Mouse (Mus musculus) intestine, embryonic 15.5 days (tissue): ENCODE data around the gene Cd48. TPM values are rescaled to one million over a fixed set of nuclear protein-coding genes. Genes with fewer than 3 reads are reported as not detected.

ENCODE experiments used
- ATAC-seq: fragments of 200-750 bp; cut with Nextera tagmentation; 2 replicates; pipeline ENCODE4 v1.8.0; 2017; ENCODE audit warnings: moderate TSS enrichment, moderate library complexity
- H3K27ac ChIP-seq: fragments of 300-500 bp; sonication (generic); 2 replicates; pipeline ENCODE4 v1.5.1; 2015; ENCODE audit warnings: mild to moderate bottlenecking, inconsistent platforms
- H3K27me3 ChIP-seq: fragments of 300-500 bp; sonication (generic); replicated peaks from 2 replicates; pipeline ENCODE4 v1.6.1; 2015; ENCODE audit warnings: inconsistent platforms
- H3K36me3 ChIP-seq: fragments of 300-500 bp; sonication (generic); 2 replicates; pipeline ENCODE4 v1.6.1; 2015; ENCODE audit warnings: inconsistent platforms
- H3K4me1 ChIP-seq: fragments of 300-500 bp; sonication (generic); replicated peaks from 2 replicates; pipeline ENCODE4 v1.6.1; 2015; ENCODE audit warnings: inconsistent platforms
- H3K4me2 ChIP-seq: fragments of 300-500 bp; sonication (generic); replicated peaks from 2 replicates; pipeline ENCODE4 v1.6.1; 2015; ENCODE audit warnings: mild to moderate bottlenecking, inconsistent platforms
- H3K4me3 ChIP-seq: fragments of 300-500 bp; sonication (generic); replicated peaks from 2 replicates; pipeline ENCODE4 v1.5.1; 2015; ENCODE audit warnings: inconsistent platforms
- H3K9ac ChIP-seq: fragments of 300-500 bp; sonication (generic); 2 replicates; pipeline ENCODE4 v1.6.1; 2015; ENCODE audit warnings: inconsistent platforms
- H3K9me3 ChIP-seq: fragments of 300-500 bp; sonication (generic); 2 replicates; pipeline ENCODE4 v1.6.1; 2016; ENCODE audit warnings: inconsistent platforms
- WGBS: fragments of 180-500 bp; shearing (Covaris S2); methylation state at CpG from one replicate; pipeline ENCODE4 v1.1.7; 2015; 5-methylcytosine and 5-hydroxymethylcytosine counted together
- polyA plus RNA-seq: library from polyadenylated mRNA; unstranded; fragments of >200 nt; fragmentation: Nextera tagmentation; extraction: Ambion mirVana; gene quantifications from 2 replicates; pipeline ENCODE4 v1.2.1, GENCODE M21; 2015

Gene Cd48
- 3.8 and 4.5 TPM in 2 replicates for polyA plus RNA-seq

DNA sequence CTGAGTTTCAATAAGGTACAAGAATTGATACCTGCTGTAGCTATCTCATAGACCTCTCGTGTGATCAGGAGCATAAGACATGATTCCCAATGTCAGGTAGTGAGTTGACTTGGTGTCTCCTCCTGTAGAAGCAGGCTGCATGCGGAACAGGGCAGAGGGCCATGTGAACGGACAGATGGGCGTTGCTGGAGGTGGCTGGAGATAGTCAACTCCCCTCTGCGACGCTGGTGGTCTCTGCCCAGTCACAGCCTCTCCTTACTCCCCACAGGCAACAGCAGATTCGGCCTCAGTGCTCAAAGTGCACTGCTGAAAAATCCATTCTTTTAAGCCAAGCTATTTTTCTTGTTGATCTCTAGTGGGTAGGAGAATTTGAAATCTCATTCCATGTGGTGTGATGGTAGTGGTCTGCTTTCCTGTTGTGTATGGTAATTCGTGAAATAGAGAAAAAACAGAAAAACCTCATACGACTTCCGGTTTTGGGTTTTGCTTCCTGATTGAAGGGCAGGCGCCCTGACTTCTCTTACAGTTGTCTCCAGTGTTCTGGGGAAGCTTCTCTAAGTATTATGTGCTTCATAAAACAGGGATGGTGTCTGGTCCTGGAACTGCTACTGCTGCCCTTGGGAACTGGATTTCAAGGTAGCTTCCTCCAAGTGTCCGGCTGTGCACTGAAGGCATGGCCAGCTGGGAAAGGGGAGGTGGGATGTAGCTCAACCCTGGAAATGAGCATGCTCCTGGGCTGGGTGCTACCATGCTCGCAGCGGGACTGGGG, at the start of gene Cd48:
Gene Cd48, plus strand, starts transcription at position 479 of the 769 bp plus-strand sequence.
- Histone ChIP-seq H3K36me3 (no peaks in the 10 kb centered on the region), H3K27me3 (no peaks in the 10 kb centered on the region), H3K4me1 (no peaks in the 10 kb centered on the region), H3K9me3 (no peaks in the 10 kb centered on the region), H3K9ac (no peak within 1 kb of the TSS), H3K4me3 (no peak within 1 kb of the TSS), H3K27ac (no peak within 1 kb of the TSS), H3K4me2 (no peak within 1 kb of the TSS)
- ATAC-seq = no peak
- 80% methylated on average over 14 of the region's 14 CpGs for WGBS

DNA sequence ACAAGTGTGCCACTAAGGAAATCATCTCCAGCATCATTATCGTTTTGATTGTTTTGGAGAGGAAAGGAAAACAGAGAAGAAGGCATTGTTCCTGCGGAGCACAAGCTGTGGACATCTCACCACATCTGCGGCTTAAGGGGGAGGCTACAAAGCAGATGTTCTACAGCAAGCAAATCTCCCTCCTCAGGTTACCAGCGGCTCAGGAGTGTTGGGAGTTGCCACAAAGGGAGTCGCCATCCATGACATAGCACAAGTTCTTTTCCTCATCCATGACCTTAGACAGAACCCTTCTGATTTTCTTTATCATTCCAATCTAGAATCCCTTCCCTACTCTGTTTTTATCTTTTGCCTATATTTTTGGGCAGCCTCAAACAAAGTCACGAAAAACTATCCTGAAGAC, 46.1 kb upstream of the Cd48 start:
- Histone ChIP-seq H3K9me3 (no peaks in the 10 kb centered on the region), H3K27me3 (no peaks in the 10 kb centered on the region), H3K4me3 (no peak overlapping the region), H3K27ac (no peak overlapping the region), H3K4me2 (no peak overlapping the region), H3K9ac (no peak overlapping the region), H3K36me3 (no peaks in the 10 kb centered on the region), H3K4me1 (no peaks in the 10 kb centered on the region)
- no peak for ATAC-seq
- WGBS = 58% methylated on average over 6 of the region's 6 CpGs

DNA sequence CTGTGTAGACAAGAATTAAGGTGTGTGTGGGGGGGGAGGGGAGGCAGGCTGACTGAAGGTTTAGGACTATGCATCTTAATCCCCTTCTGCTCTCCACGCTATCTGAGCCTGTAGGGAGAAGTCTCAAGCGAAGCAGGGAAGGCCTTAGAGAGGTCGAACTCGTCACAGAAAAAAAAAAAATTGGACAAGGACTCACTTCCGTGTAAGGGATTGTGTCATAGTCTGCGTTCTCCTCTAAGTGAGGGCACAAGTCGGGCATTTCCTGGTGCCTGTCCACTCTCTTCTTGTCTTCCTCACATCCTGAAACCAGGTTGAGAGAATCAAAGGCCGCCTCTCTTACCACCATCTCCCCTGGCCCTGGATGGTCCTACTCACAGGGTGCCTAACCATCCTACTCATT, 44.7 kb upstream of the Cd48 start:
- 80% methylated on average over 8 of the region's 8 CpGs for WGBS
- no peaks in the 10 kb centered on the region for H3K4me1 ChIP-seq

DNA sequence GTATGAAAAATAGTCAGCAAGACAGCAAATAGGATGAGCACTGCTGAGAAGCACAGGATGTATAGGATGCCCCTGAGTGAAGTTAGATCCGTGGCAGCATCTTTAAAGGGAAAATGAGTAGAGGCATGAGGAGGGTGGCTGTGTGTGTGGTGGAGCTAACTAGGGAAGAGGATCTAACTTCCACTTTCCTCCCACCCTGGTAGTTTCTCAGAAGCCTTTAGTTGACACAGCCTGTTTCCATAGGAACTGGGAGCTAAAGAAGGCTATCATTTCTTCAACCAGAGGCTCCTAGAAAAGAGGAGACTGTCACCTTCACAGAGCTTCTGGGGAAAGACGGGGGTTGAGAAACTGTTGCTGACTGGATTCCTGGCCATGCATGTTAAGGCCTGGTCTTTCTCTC, 43.1 kb upstream of the Cd48 start:
- no peak for ATAC-seq

More for the DNA sequence above, 44.7 kb upstream of the Cd48 start:
- Histone ChIP-seq H3K4me2 (no peak overlapping the region), H3K27me3 (no peaks in the 10 kb centered on the region), H3K4me3 (no peak overlapping the region), H3K9ac (no peak overlapping the region), H3K9me3 (no peaks in the 10 kb centered on the region), H3K36me3 (no peaks in the 10 kb centered on the region), H3K27ac (no peak overlapping the region)
- ATAC-seq = no peak

DNA sequence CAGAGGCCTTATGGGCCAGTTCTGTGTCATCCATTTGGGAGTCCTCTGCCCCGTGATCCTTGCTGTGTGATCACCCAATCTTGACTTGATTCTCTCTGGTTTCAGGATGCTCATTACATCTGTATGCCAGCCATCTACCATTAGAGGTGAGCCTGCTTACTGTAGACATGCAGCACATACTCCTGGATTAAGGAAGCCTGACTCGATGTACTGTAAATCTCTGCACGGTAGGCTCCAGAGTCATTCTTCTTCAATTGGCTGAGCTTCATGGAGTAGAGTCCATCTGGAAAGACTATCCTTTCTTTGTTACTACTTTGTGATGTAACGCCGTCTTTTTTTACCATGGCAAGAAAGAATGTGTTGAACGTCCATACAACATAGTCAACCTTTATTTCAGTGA, 41.0 kb upstream of the Cd48 start:
- H3K9me3 ChIP-seq = no peaks in the 10 kb centered on the region
- H3K27me3 ChIP-seq = no peaks in the 10 kb centered on the region
- H3K4me2 ChIP-seq = no peak overlapping the region
- no peak for ATAC-seq
- H3K4me3 ChIP-seq = no peak overlapping the region
- H3K36me3 ChIP-seq = no peaks in the 10 kb centered on the region
- WGBS = 93% methylated on average over 6 of the region's 6 CpGs
- no peak overlapping the region for H3K9ac ChIP-seq
- no peak overlapping the region for H3K27ac ChIP-seq
- no peaks in the 10 kb centered on the region for H3K4me1 ChIP-seq

More for the DNA sequence above, 43.1 kb upstream of the Cd48 start:
- no peaks in the 10 kb centered on the region for H3K27me3 ChIP-seq
- WGBS = 80% methylated on average over 2 of the region's 2 CpGs
- H3K9me3 ChIP-seq = no peaks in the 10 kb centered on the region
- no peaks in the 10 kb centered on the region for H3K36me3 ChIP-seq
- no peak overlapping the region for H3K4me3 ChIP-seq
- H3K27ac ChIP-seq = no peak overlapping the region
- no peak overlapping the region for H3K4me2 ChIP-seq
- H3K4me1 ChIP-seq = no peaks in the 10 kb centered on the region
- no peak overlapping the region for H3K9ac ChIP-seq

DNA sequence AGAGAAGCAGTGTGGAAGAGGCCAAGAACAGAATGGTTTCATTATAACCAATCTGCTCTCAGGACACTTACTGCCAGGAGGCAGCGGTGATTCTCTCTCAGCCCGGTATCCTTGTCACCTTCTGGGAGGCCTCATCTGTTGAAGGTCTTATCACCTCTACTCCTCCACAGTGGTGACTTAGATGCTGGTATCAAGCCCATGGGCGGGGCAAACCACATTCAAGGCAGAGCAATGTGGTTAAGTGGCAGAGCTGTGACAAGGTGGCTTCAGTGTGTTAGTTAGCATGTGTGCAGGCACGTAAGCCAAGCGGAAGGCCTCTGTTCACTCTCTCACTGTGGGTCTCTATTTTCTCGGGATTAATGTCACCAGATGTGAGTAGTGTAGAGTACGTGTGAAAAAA, 38.2 kb upstream of the Cd48 start:
- Histone ChIP-seq H3K36me3 (no peaks in the 10 kb centered on the region), H3K9me3 (no peaks in the 10 kb centered on the region), H3K9ac (no peak overlapping the region), H3K4me3 (no peak overlapping the region), H3K27me3 (no peaks in the 10 kb centered on the region), H3K4me2 (no peak overlapping the region), H3K27ac (no peak overlapping the region), H3K4me1 (no peaks in the 10 kb centered on the region)
- 71% methylated on average over 7 of the region's 7 CpGs for WGBS
- ATAC-seq = no peak

DNA sequence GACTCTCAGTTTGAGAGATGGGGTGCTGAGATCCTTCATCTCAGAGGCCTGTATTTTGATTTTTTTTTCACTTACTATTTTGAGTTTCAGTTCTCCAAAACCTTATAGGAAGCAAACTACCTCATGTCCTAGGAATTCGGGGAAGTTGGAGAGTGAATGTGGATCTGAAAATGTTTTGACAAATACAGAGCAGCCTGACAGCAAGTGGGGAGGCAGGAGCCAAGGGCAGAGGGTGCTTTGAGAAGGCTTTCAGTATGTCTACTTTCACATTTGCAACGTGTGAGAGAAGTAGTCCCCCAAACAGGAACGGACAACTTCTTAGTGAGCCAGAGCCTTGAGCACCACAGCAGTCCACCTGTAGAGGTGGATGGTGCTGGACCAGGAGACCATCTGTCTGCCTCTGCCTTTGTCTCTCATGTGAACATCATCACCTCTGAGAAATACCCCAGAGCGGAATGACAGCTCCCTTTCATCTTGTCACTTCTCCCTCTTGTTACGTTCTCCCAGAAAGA, 35.3 kb upstream of the Cd48 start:
- Histone ChIP-seq H3K27ac (no peak overlapping the region), H3K4me1 (no peaks in the 10 kb centered on the region), H3K27me3 (no peaks in the 10 kb centered on the region), H3K36me3 (no peaks in the 10 kb centered on the region), H3K4me2 (no peak overlapping the region), H3K9ac (no peak overlapping the region), H3K9me3 (no peaks in the 10 kb centered on the region), H3K4me3 (no peak overlapping the region)
- ATAC-seq = no peak
- 67% methylated on average over 5 of the region's 5 CpGs for WGBS

DNA sequence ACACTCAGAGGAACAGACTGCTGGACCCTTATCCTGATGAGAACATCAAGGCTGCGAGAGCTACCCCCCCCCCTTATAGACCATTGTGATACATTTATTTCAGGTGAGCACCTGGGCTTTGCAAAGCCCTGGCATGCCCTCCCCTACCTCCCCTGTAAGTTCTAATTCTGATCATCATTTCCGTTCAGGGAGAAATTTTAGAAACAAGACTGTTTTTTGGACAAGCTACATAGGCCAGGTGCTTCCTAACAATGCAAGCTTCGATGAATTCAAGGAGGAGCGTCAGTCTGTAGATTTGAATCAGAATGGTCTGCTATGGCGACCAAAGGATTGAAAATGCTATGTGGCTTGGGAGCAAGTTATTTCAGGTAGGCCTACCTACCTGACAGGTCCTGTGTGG, 34.1 kb upstream of the Cd48 start:
- no peaks in the 10 kb centered on the region for H3K9me3 ChIP-seq
- no peaks in the 10 kb centered on the region for H3K4me1 ChIP-seq
- no peak overlapping the region for H3K4me2 ChIP-seq
- 85% methylated on average over 5 of the region's 5 CpGs for WGBS
- no peaks in the 10 kb centered on the region for H3K36me3 ChIP-seq
- ATAC-seq = no peak
- no peak overlapping the region for H3K27ac ChIP-seq
- H3K4me3 ChIP-seq = no peak overlapping the region
- H3K9ac ChIP-seq = no peak overlapping the region
- no peaks in the 10 kb centered on the region for H3K27me3 ChIP-seq

DNA sequence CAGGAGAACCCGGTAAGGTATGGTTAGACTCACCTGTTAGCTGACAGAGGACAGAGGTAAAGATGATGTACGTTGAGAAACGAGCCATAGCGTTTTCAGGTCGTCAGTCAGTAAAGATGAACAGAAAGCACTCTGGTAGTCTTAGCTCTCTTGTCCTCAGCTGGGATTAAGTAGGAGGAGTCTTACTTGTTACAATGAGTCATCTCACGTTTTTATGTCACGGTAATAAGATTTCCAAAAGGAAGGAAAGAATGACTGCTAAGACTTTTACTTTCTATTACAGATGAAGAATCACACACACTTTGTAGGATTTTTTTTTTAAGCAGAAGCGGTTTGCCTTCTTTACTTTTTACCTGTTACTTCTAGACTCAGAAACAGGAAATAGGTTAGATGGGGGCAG, 33.0 kb upstream of the Cd48 start:
- Histone ChIP-seq H3K27me3 (no peaks in the 10 kb centered on the region), H3K9ac (no peak overlapping the region), H3K9me3 (no peaks in the 10 kb centered on the region), H3K4me3 (no peak overlapping the region), H3K27ac (no peak overlapping the region), H3K4me2 (no peak overlapping the region), H3K36me3 (no peaks in the 10 kb centered on the region), H3K4me1 (no peaks in the 10 kb centered on the region)
- WGBS = 71% methylated on average over 8 of the region's 8 CpGs
- ATAC-seq = no peak

DNA sequence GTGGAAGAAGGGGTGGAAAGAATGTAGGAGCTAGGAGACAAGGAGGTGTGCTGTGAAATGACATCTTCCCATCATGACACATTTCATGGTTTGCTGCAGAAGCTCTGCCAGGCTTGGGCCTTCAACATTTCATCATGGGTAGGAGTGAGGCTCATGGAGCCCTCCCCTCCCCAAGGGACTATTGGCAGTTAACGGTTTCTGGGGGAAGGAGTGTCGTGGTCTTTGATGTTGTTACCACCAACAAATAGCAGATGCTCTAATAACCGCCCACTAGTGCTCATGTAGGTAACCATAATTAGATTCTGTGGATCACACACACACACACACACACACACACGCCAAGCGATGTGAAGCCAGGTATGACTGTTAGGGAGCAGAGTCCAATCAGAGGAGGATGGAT, 29.1 kb upstream of the Cd48 start, which contains the start of gene Slamf7:
Gene Slamf7, minus strand, starts transcription at position 302 of the 400 bp plus-strand sequence.
- Histone ChIP-seq H3K9ac (no peak within 1 kb of the TSS), H3K4me1 (no peaks in the 10 kb centered on the region), H3K4me3 (no peak within 1 kb of the TSS), H3K4me2 (no peak within 1 kb of the TSS), H3K9me3 (no peaks in the 10 kb centered on the region), H3K27me3 (no peaks in the 10 kb centered on the region), H3K36me3 (no peaks in the 10 kb centered on the region), H3K27ac (no peak within 1 kb of the TSS)
- ATAC-seq = no peak
- WGBS = 87% methylated on average over 5 of the region's 5 CpGs

DNA sequence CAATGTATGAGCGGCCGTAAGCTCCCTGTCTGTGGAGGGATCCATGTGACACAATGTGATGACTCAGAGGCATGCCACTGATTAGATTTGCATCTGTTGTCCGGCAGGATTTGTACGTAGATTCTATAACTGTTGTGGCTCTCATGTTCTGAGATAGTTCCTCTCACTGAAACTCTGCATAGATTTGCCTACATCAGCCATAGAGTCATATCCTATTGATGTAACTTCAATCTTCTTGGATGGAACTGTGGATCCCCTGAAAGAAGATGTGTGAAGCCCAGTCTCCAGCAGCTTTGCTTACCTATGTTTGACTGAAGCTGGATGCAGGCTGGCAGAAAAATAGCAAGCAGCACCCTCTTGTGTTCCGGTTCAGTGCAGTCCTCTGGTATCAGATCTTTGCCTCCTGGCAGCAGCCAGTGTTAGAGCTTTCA, 23.2 kb upstream of the Cd48 start:
- Histone ChIP-seq H3K27ac (no peak overlapping the region), H3K4me1 (no peaks in the 10 kb centered on the region), H3K9ac (no peak overlapping the region), H3K27me3 (no peaks in the 10 kb centered on the region), H3K4me3 (no peak overlapping the region), H3K9me3 (no peaks in the 10 kb centered on the region), H3K4me2 (no peak overlapping the region), H3K36me3 (no peaks in the 10 kb centered on the region)
- ATAC-seq = no peak
- 66% methylated on average over 5 of the region's 5 CpGs for WGBS

DNA sequence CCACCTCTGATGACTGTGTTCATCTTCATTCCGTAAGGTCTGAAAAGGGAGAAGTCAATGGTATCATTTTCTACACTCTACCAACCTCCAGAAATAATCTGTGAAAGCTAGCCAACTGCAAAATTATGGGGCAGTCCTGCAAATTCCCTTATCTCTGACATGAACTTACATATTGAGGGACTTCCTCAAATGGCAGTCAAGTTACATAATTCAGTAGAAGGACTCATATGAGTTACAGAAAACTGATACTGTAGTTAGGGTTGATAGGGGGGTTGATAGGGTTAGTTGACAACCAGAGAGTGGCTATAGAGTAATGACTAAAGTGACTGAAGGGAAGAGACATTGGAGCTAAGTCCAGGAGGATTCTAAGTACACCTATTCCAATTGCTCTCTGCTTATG, 21.4 kb upstream of the Cd48 start:
- whole genome bisulfite sequencing = 88% methylated on average over 1 of the region's 1 CpGs
- no peak overlapping the region for H3K4me2 ChIP-seq

DNA sequence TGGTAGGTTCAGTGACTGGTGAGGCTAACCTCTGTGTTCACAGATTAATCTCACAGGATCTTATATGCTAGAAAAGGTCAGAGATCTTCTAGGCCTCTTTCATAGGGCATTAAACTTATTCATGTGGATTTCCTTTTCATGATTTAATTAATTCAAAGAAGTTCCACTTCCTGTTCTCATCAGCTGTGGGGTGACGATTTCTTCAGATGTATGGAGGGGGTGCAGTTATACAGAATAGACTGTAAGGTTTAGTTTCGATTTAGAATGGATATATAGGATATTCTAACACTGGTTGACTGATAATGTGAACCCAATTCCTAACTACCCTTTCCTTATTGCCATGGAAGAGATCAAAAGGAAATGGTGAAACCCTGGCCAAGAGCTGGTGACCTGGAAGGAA, 20.3 kb upstream of the Cd48 start:
- H3K27ac ChIP-seq = no peak overlapping the region
- no peak for ATAC-seq
- H3K4me1 ChIP-seq = no peaks in the 10 kb centered on the region
- no peaks in the 10 kb centered on the region for H3K27me3 ChIP-seq
- H3K4me3 ChIP-seq = no peak overlapping the region
- no peak overlapping the region for H3K4me2 ChIP-seq
- no peaks in the 10 kb centered on the region for H3K36me3 ChIP-seq
- no peaks in the 10 kb centered on the region for H3K9me3 ChIP-seq
- no peak overlapping the region for H3K9ac ChIP-seq
- 76% methylated on average over 2 of the region's 2 CpGs for WGBS

More for the DNA sequence above, 21.4 kb upstream of the Cd48 start:
- H3K27ac ChIP-seq = no peak overlapping the region
- no peaks in the 10 kb centered on the region for H3K9me3 ChIP-seq
- H3K27me3 ChIP-seq = no peaks in the 10 kb centered on the region
- H3K4me3 ChIP-seq = no peak overlapping the region
- no peak for ATAC-seq
- no peaks in the 10 kb centered on the region for H3K36me3 ChIP-seq
- H3K4me1 ChIP-seq = no peaks in the 10 kb centered on the region
- H3K9ac ChIP-seq = no peak overlapping the region
